Mouse (Mus musculus) hindbrain, embryonic 14.5 days (tissue): ENCODE measurements around the gene Znrf4. TPM values are rescaled to one million over a fixed set of nuclear protein-coding genes. Genes with fewer than 3 reads are reported as not detected.
"Not testable (repeated sequence)": the region's sequence is repeated elsewhere in the genome, so short reads cannot be mapped to it uniquely, and the experiment has no call there.

Experiments used
- ATAC-seq: fragments of 200-750 bp; cut with Nextera tagmentation; 2 replicates; pipeline ENCODE4 v1.8.0; 2017; ENCODE audit warnings: moderate number of reproducible peaks, mild to moderate bottlenecking, moderate TSS enrichment, moderate library complexity; ENCODE audit not compliant: low FRiP score
- DNase-seq: peaks from one replicate; pipeline ENCODE4 v3.0.0-alpha.2; 2015; ENCODE audit warnings: low spot score
- H3K27ac ChIP-seq: fragments of 300-500 bp; sonication (generic); 2 replicates; pipeline ENCODE4 v1.5.1; 2014; ENCODE audit warnings: mild to moderate bottlenecking, moderate library complexity
- H3K27me3 ChIP-seq: fragments of 300-500 bp; sonication (generic); 2 replicates; pipeline ENCODE4 v1.6.1; 2014; ENCODE audit warnings: mild to moderate bottlenecking, low read length, mixed read lengths; ENCODE audit not compliant: control insufficient read depth, insufficient read depth
- H3K36me3 ChIP-seq: fragments of 300-500 bp; sonication (generic); replicated peaks from 2 replicates; pipeline ENCODE4 v1.6.1; 2014; ENCODE audit not compliant: control insufficient read depth, insufficient read depth
- H3K4me1 ChIP-seq: fragments of 300-500 bp; sonication (generic); replicated peaks from 2 replicates; pipeline ENCODE4 v1.6.1; 2014; ENCODE audit warnings: antibody characterized with exemption, low read length, mixed read lengths; ENCODE audit not compliant: control insufficient read depth, insufficient read depth
- H3K4me2 ChIP-seq: fragments of 300-500 bp; sonication (generic); replicated peaks from 2 replicates; pipeline ENCODE4 v1.6.1; 2014; ENCODE audit warnings: mild to moderate bottlenecking, moderate library complexity
- H3K4me3 ChIP-seq: fragments of 300-500 bp; sonication (generic); replicated peaks from 2 replicates; pipeline ENCODE4 v1.5.1; 2014; ENCODE audit warnings: mild to moderate bottlenecking, low read length
- H3K9ac ChIP-seq: fragments of 300-500 bp; sonication (generic); 2 replicates; pipeline ENCODE4 v1.6.1; 2014
- H3K9me3 ChIP-seq: fragments of 300-500 bp; sonication (generic); 2 replicates; pipeline ENCODE4 v1.6.1; 2016; ENCODE audit warnings: low read length; ENCODE audit not compliant: control insufficient read depth
- WGBS: fragments of 180-500 bp; shearing (Covaris S2); extraction: QIAGEN DNeasy Blood & Tissue Kit; methylation state at CpG from one replicate; pipeline ENCODE4 v1.1.7; 2014; 5-methylcytosine and 5-hydroxymethylcytosine counted together
- polyA plus RNA-seq: library from polyadenylated mRNA; unstranded; fragments of >200 nt; fragmentation: Nextera tagmentation; extraction: Ambion mirVana; gene quantifications from 2 replicates; pipeline ENCODE4 v1.2.1, GENCODE M21; 2014

Znrf4 gene
- polyA plus RNA-seq, 1 experiment from 2014 or later = not detected

GRCm38 (mm10) chr17:56501635-56502400, 10.4 kb downstream of the Znrf4 start:
- H3K9ac ChIP-seq, H3K27me3 ChIP-seq, H3K4me3 ChIP-seq, H3K4me2 ChIP-seq, H3K9me3 ChIP-seq, H3K36me3 ChIP-seq, ATAC-seq: not testable (repeated sequence)
- peak overlapping the region; percentile 34 for H3K27ac ChIP-seq
- DNase-seq = peak; percentile 28
- peaks cover 21% of the 10 kb centered on the region for H3K4me1 ChIP-seq
- 28% methylated on average over 2 of the region's 2 CpGs for WGBS

- ATAC-seq = no peak
- Histone ChIP-seq H3K27ac (no peak overlapping the region), H3K4me2 (no peak overlapping the region), H3K36me3 (no peaks in the 10 kb centered on the region), H3K27me3 (no peaks in the 10 kb centered on the region), H3K9me3 (peaks cover 8% of the 10 kb centered on the region), H3K9ac (no peak overlapping the region), H3K4me1 (peaks cover 16% of the 10 kb centered on the region), H3K4me3 (no peak overlapping the region)
- 45% methylated on average over 5 of the region's 5 CpGs for WGBS
- no peak for DNase-seq
Observed at GRCm38 (mm10) chr17:56499229-56499628, 13.0 kb downstream of the Znrf4 start.

GRCm38 (mm10) chr17:56494480-56494879, 17.8 kb downstream of the Znrf4 start:
- no peak for ATAC-seq
- WGBS = 72% methylated on average over 2 of the region's 2 CpGs

GRCm38 (mm10) chr17:56493841-56494240, 18.4 kb downstream of the Znrf4 start:
- Histone ChIP-seq H3K27me3 (no peaks in the 10 kb centered on the region), H3K9ac (no peak overlapping the region), H3K4me3 (no peak overlapping the region), H3K4me2 (no peak overlapping the region), H3K9me3 (peaks cover 21% of the 10 kb centered on the region), H3K27ac (no peak overlapping the region), H3K4me1 (peaks cover 7% of the 10 kb centered on the region; the same call in 1 of the 2 replicates), H3K36me3 (no peaks in the 10 kb centered on the region)
- no peak for ATAC-seq
- DNase-seq = no peak
- WGBS = 94% methylated on average over 2 of the region's 2 CpGs

More at GRCm38 (mm10) chr17:56494480-56494879, 17.8 kb downstream of the Znrf4 start:
- H3K27ac ChIP-seq = no peak overlapping the region
- H3K9ac ChIP-seq = no peak overlapping the region
- H3K4me1 ChIP-seq = peaks cover 12% of the 10 kb centered on the region; the same call in 1 of the 2 replicates
- H3K36me3 ChIP-seq = no peaks in the 10 kb centered on the region
- H3K27me3 ChIP-seq = no peaks in the 10 kb centered on the region
- no peak overlapping the region for H3K4me3 ChIP-seq
- no peak overlapping the region for H3K4me2 ChIP-seq
- peaks cover 21% of the 10 kb centered on the region for H3K9me3 ChIP-seq
- DNase-seq = no peak

GRCm38 (mm10) chr17:56490438-56491152, 21.6 kb downstream of the Znrf4 start:
- no peak overlapping the region for H3K4me2 ChIP-seq
- DNase-seq = no peak
- H3K9me3 ChIP-seq = peaks cover 21% of the 10 kb centered on the region
- WGBS = 85% methylated on average over 7 of the region's 7 CpGs
- H3K36me3 ChIP-seq = no peaks in the 10 kb centered on the region
- no peak overlapping the region for H3K4me3 ChIP-seq
- H3K4me1 ChIP-seq = peaks cover 19% of the 10 kb centered on the region
- ATAC-seq = no peak
- no peak overlapping the region for H3K9ac ChIP-seq
- H3K27ac ChIP-seq = no peak overlapping the region
- no peaks in the 10 kb centered on the region for H3K27me3 ChIP-seq

- Histone ChIP-seq H3K36me3 (no peaks in the 10 kb centered on the region), H3K9me3 (peaks cover 1% of the 10 kb centered on the region), H3K9ac (0 out of 2 replicates have a peak overlapping the region, but pooled peaks have one; percentile 13), H3K4me3 (no peak overlapping the region), H3K27ac (peak overlapping the region; percentile 71), H3K4me2 (no peak overlapping the region), H3K4me1 (peaks cover 19% of the 10 kb centered on the region), H3K27me3 (no peaks in the 10 kb centered on the region)
- peak; percentile 68 for DNase-seq
- WGBS = 4% methylated on average over 12 of the region's 12 CpGs
- peak; percentile 75 for ATAC-seq
Observed at GRCm38 (mm10) chr17:56488028-56488427, 24.2 kb downstream of the Znrf4 start.

GRCm38 (mm10) chr17:56487441-56487888, 24.8 kb downstream of the Znrf4 start:
- WGBS = 1% methylated on average over 7 of the region's 16 CpGs
- Histone ChIP-seq H3K36me3 (no peaks in the 10 kb centered on the region), H3K9me3 (no peaks in the 10 kb centered on the region), H3K27me3 (no peaks in the 10 kb centered on the region), H3K27ac (peak overlapping the region; percentile 80), H3K4me3 (no peak overlapping the region), H3K4me1 (peaks cover 19% of the 10 kb centered on the region), H3K4me2 (peak overlapping the region; percentile 24; the same call in 1 of the 2 replicates), H3K9ac (peak overlapping the region; percentile 36; the same call in 1 of the 2 replicates)
- ATAC-seq (peak; percentile 75), DNase-seq (peak; percentile 71)

- no peaks in the 10 kb centered on the region for H3K36me3 ChIP-seq
- no peak overlapping the region for H3K9ac ChIP-seq
- H3K9me3 ChIP-seq = no peaks in the 10 kb centered on the region
- H3K4me3 ChIP-seq = no peak overlapping the region
- H3K27ac ChIP-seq = no peak overlapping the region
- no peaks in the 10 kb centered on the region for H3K27me3 ChIP-seq
- H3K4me1 ChIP-seq = peaks cover 19% of the 10 kb centered on the region
- no peak for ATAC-seq
- WGBS = 88% methylated on average over 9 of the region's 9 CpGs
- no peak overlapping the region for H3K4me2 ChIP-seq
- DNase-seq = no peak
Observed at GRCm38 (mm10) chr17:56485926-56486325, 26.3 kb downstream of the Znrf4 start.

- DNase-seq (no peak), ATAC-seq (no peak)
- WGBS = 41% methylated on average over 8 of the region's 9 CpGs
- Histone ChIP-seq H3K27me3 (no peaks in the 10 kb centered on the region), H3K9ac (no peak overlapping the region), H3K4me3 (no peak overlapping the region), H3K27ac (0 out of 2 replicates have a peak overlapping the region, but pooled peaks have one; percentile 32), H3K4me2 (no peak overlapping the region), H3K36me3 (no peaks in the 10 kb centered on the region), H3K9me3 (no peaks in the 10 kb centered on the region), H3K4me1 (peaks cover 19% of the 10 kb centered on the region)
Observed at GRCm38 (mm10) chr17:56485118-56485517, 27.1 kb downstream of the Znrf4 start.
